Mouse (Mus musculus) testis, adult 10 weeks (tissue): ENCODE data around the gene Paox. TPM values are rescaled to one million over a fixed set of nuclear protein-coding genes. Genes with fewer than 3 reads are reported as not detected.

Source experiments
- polyA plus RNA-seq: library from polyadenylated mRNA; stranded (reverse); fragments of 350-450 nt; fragmentation: Illumina TruSeq; extraction: RNeasy Lipid Tissue Mini Kit (QIAGEN cat#74804); gene quantifications from one replicate; pipeline ENCODE4 v1.2.3, GENCODE M21; 2014; ENCODE audit warnings: low read depth, low replicate concordance

Paox gene
- 1.2 TPM for polyA plus RNA-seq

DNA sequence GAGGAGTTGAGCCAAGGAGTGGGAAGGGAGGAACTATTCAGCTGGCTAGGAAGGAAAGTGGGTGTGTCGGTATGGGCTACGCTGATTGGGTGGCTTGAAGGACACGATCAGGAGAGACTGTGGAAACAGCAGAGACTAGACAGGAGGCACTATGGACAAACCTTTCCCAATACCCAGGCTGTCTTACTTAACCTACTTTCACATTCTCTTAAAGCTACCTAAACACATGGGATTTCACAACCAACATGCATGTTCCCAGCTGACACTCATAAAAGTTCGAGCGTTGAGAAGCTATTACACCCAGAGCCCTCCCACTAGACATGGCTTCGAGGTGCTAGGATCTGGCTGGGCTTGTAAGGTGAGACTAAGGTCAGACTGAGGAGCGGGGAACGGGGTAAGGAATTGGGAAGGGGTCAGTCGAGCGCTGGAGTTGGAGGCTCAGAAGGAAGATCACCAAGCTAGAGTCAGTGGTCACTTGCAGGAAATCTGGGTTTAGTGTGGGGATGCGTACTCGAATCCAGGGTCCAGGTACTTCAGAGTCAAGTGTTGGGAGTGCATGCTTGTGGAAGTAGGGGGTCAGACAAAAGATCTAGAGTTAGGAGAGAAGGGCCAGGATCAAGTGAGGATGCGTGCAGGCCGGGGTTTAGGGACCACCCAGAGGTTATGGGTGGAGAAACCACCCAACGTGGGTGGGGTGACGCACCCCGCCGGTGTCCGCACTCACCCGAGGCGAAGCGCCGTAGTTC, at the start of gene Paox:
Paox (plus strand) TSS at position 217 of the 746 bp plus-strand sequence.

DNA sequence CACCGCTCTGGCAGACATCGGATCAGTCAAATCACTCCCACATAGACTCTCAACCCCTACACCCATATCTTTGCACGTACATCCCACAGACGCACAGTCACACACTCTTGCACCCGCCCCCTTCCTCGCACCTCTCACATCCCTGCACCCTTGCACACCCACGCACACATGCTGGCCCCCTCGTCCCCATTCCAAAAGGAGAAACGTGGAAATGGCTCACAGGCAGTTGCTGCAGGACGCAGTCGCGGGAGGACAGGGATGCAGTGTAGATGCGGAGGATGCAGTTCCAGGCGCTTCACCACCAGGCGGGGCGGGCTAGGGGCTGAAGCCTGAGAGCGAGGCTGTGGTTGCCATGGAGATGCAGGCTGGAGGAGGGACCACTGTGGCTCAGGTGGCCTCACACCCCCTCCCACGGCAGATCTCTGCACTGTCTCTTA, 33.3 kb upstream of the Paox start, which contains the start of gene Caly:
Caly (minus strand) TSS at position 307 of the 437 bp plus-strand sequence.

DNA sequence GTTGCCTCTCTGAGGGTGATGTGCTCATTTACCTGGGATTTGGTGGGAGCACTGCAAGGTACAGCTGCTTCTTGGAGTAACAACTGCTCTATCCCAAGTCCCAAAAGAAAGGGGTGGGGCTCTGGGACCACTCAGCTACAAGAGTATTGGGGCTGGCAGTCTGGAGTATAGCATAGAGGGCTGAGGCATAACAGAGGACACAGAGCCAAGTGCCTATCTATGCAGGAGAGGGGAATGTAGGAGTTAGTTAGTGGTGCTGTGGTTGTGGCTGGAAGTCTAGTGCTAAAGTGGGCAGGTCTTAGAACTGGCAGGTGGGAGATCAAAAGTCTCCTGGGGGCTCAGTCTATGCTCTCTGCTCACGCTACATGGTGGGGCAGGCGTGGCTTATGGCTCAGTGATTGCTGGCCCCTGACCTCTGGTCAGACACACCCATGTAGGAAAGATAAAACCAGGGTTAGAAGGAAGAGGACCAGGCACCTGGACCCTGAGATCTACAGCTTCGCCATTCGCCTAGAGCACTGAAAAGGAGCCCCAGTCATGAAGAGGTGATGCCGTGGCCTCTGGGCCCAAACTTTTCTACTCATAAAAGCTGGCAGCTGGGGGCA, 22.6 kb upstream of the Paox start, which contains the start of gene Prap1:
Prap1 (plus strand) TSS at position 472 of the 605 bp plus-strand sequence.

DNA sequence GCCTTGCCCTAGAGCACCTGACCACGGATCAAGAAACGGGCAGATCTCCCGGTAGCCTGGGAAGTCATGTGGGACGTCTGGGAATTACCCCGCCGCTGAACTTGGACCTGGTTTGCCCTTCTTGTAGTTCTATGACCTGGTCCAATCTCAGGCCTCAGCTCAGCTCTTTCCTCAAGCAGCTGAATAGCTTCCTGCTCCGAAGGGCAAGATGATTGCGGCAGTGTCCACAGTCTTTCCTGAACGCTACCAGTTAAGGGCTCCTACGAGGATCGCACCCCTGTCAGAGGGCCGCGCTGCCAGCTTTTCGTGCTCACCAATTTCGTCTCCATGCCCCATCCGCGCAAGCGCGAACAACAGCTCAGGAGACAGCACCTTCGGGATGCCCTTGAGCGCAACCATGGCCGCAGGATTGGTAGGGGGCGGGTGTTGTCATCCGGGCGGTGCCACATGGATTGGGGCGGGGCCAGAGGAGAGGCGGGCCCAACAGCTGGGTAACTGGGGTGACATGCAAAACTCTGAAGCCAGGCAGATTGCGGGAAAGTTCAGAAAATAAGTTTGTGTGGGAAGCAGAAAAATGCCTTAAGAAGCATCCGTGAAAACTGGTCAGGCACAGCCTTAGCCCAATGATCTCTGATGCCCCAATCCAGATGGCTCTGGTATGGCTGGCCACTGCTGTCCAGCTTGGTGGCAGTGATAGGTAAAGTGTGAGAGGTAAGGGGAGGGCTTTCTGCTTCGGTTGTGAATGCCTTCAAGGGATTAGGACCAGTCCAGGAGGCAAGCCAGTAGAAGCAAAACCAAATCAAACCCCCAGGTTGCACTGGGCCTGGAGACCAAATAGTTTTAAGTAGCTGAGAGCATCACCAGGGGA, 13.4 kb upstream of the Paox start, which contains the start of gene Fuom:
Fuom (minus strand) TSS at position 449 of the 868 bp plus-strand sequence.

DNA sequence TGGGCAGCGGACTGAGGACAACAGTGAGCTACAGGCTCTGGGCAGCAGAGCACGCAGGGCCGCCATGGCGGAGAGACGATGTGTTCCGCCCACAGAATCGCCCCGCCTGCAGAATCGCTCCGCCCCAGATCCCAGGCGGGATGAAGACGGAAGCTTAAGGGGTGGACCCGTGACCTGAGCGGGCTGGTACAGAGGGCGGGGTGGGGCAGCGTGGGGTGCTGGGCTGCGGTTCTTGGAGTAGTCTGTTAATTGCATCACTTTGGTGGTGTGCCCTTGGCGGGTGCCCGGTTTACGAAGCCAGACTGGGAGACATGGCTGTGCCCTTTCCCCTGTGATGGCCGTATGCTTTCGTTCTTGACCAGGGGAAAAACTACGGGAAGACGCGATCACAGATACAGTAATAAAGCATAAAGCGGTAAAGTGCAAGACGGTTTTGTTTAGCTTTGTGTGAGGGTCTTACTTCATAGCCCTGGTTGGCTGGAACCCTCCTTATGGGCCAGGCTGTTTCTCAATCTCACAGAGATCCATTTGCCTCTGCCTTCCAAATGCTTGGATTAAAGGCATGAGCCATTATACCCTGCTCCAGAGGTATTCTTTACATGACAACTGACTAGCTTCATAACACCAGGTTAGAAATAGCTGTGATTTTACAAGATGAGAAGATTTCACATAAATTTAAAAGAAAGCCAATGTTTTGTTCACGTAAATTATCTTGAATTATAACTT, 893 bp downstream of the Paox start, which contains the start of gene Echs1:
Echs1 (minus strand) TSS at position 148 of the 726 bp plus-strand sequence.

DNA sequence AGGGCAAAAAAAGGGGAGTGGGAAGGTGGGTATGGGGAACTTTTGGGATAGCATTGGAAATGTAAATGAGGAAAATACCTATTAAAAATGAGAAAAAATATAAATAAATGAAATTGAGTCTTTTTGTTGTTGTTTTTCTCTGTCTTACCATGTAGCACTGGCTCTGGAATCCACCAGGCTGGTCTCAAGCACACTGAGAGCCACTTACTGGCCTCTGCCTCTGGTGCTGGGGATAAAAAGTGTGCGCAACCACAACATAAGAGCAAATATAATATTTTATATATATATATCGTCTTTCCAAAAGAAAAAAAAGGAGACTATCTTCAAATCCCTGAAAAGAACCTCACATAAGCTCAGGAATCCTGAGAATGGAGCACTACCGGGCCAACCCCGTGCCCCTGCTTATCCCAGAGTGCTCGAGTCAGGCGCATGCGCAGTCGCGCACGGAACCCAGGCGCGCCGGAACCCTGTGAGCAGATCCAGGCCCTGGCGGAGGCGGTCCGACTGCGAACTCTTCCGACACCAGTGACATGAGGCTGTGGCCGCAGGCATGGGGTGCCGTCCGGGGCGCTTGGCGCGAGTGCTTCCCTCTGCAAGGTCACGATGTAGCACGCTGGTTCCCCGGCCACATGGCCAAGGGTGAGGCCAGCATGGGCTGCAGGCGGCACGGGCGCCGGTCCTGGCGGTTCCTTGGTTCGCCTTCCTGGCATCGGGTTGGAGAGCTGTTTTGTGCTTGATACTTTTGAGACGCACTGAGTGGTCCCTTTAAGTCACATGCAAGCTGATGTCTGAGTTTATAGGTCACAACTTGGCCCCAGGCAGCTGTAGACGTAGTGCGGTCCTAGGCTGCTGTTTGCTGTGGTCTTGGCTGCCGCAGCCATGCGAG, 21.8 kb downstream of the Paox start, which contains the start of gene Mtg1:
Mtg1 (plus strand) TSS at position 430 of the 886 bp plus-strand sequence.

DNA sequence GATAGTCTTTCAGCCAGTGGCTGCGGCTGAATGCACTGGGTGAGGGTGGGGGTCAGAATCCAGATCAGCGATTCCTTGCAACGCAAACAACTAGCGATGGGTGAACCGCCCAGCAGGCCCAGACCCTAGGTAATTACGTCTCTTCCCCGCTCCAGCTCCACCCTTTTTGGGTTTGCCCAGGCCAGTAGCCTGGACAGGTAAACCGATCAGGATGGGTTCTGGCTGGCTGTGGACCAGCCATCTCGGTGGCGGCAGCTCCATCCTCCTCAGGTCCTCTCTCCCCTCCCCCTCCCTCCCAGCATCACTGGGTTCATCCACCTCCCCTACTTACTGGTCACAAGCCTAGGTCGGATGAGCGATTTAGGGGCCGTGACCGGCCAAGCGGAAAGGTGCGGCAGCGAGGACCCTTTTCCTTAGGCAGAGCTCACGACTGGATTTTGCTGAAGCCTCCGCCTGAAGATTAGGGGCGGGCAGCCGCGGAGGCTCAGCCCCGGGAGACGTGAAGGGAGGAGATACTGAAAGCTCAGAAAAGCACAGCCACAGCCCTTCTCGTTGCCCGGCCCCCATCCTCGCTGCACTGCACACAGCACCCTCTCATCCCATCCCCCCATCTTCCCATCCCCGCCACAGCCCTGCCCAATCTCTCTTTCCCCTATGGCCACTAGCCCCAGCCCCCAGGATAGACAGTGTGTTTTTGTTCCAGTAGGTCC, 38.8 kb downstream of the Paox start, which contains the start of gene Sprn:
Sprn (minus strand) TSS at position 660 of the 710 bp plus-strand sequence.

DNA sequence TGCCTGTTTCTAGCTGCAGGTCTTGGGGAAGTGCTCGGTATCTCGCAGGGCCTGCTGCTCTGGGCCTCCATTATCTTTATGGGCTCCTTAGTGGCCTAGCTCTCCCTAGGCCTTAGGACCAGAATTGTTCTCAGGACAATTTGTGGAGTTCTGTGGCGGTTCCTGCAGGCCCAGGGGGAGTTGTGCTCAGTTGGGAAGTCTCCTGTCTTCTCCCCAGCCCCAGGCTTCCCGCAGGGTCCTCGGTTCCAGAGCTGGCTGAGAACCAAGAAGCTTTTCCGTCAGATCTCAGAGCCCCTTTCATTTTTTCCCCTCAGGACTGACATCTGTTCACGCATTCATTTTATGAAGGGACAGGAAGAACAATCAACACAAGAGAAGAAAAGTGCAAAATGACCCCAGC, 49.1 kb downstream of the Paox start, which contains the start of gene Olfr522:
Olfr522 (minus strand) TSS at position 101 of the 400 bp plus-strand sequence.

DNA sequence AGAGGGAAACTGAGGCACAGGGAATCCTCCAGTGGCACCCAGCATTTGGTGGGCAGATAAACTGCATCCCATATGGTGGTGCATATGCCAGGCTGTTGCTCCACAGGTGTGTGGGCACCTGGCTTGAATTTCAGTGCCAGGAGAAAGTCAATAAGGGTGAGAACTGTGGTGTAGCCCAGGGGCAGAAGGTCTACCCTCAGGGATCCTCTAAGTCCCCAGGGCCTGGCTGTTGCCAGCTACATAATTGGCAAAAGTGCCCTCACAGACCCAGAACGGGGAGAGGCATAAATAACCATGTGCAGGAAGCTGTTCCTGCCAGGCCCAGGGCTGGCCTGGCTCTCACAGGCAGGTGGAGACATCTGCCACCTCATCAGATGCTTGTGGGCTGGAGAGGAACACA, 57.3 kb downstream of the Paox start, which contains the start of gene Olfr523:
Olfr523 (plus strand) TSS at position 282 of the 400 bp plus-strand sequence.

Other genes starting within 250 kb of the Paox start
- gene Kndc1, start 221.1 kb upstream of the Paox start, polyA plus RNA-seq: 1.8 TPM
- gene Utf1, start 172.0 kb upstream of the Paox start, polyA plus RNA-seq: not detected
- 12.0 TPM for gene 6430531B16Rik, start 137.0 kb upstream of the Paox start, polyA plus RNA-seq
- gene Adam8, start 123.2 kb upstream of the Paox start, polyA plus RNA-seq: 0.56 TPM
- gene Zfp511, start 79.4 kb upstream of the Paox start, polyA plus RNA-seq: 23.5 TPM
- gene Tubgcp2, start 79.1 kb upstream of the Paox start, polyA plus RNA-seq: 55.8 TPM
- not detected for gene Msx3, start 66.7 kb upstream of the Paox start, polyA plus RNA-seq
- gene Caly, start 33.3 kb upstream of the Paox start, polyA plus RNA-seq: not detected
- gene Prap1, start 22.4 kb upstream of the Paox start, polyA plus RNA-seq: not detected
- 0.53 TPM for gene Fuom, start 13.4 kb upstream of the Paox start, polyA plus RNA-seq
- gene Echs1, start 677 bp downstream of the Paox start, polyA plus RNA-seq: 14.5 TPM
- 3.1 TPM for gene Mtg1, start 21.8 kb downstream of the Paox start, polyA plus RNA-seq
- gene Sprn, start 39.1 kb downstream of the Paox start, polyA plus RNA-seq: 0.15 TPM
- not detected for gene Olfr522, start 49.0 kb downstream of the Paox start, polyA plus RNA-seq
- not detected for gene Olfr523, start 57.4 kb downstream of the Paox start, polyA plus RNA-seq
- not detected for gene Olfr524, start 90.2 kb downstream of the Paox start, polyA plus RNA-seq
- not detected for gene Cd163l1, start 102.5 kb downstream of the Paox start, polyA plus RNA-seq
- gene 5830411N06Rik, start 131.5 kb downstream of the Paox start, polyA plus RNA-seq: not detected
- gene Olfr525, start 205.1 kb downstream of the Paox start, polyA plus RNA-seq: not detected
- not detected for gene Olfr527, start 218.2 kb downstream of the Paox start, polyA plus RNA-seq
- gene Olfr60, start 245.9 kb downstream of the Paox start, polyA plus RNA-seq: not detected